Mouse (Mus musculus): Measurements from ENCODE around the gene Wrap53. TPM values are rescaled to one million over a fixed set of nuclear protein-coding genes. Genes with fewer than 3 reads are reported as not detected.
"Not testable (repeated sequence)": the region's sequence is repeated elsewhere in the genome, so short reads cannot be mapped to it uniquely, and the experiment has no call there.

The Wrap53 gene
- polyA plus RNA-seq (2015; fragmentation: Nextera tagmentation; extraction: Ambion mirVana), result 19.6 and 20.6 TPM in 2 replicates

DNA sequence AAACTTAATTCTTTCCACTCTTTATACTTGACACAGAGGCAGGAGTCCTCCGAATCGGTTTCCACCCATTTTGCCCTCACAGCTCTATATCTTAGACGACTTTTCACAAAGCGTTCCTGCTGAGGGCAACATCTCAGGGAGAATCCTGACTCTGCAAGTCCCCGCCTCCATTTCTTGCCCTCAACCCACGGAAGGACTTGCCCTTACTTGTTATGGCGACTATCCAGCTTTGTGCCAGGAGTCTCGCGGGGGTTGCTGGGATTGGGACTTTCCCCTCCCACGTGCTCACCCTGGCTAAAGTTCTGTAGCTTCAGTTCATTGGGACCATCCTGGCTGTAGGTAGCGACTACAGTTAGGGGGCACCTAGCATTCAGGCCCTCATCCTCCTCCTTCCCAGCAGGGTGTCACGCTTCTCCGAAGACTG lies at the start of gene Wrap53, which contains the start of gene Trp53:
Wrap53 (minus strand) TSS at position 165 of the 424 bp plus-strand sequence.
Trp53 (plus strand) TSS at position 269 of the 424 bp plus-strand sequence.
- Histone ChIP-seq H3K36me3 (0 out of 2 replicates have a peak, but pooled peaks cover 2% of the 10 kb centered on the region), H3K27me3 (no peaks in the 10 kb centered on the region), H3K9me3 (no peaks in the 10 kb centered on the region), H3K4me2 (peak within 1 kb of the TSS; percentile 85), H3K4me1 (replicated peaks) (peaks cover 44% of the 10 kb centered on the region), H3K4me3 (peak within 1 kb of the TSS; percentile 63), H3K9ac (peak within 1 kb of the TSS; percentile 75), H3K27ac (replicated peaks) (peak within 1 kb of the TSS; percentile 94)
- ATAC-seq (ENCODE audit: low FRiP score, low read depth), result peak; percentile 73
- WGBS, result 0% methylated on average over 13 of the region's 13 CpGs

DNA sequence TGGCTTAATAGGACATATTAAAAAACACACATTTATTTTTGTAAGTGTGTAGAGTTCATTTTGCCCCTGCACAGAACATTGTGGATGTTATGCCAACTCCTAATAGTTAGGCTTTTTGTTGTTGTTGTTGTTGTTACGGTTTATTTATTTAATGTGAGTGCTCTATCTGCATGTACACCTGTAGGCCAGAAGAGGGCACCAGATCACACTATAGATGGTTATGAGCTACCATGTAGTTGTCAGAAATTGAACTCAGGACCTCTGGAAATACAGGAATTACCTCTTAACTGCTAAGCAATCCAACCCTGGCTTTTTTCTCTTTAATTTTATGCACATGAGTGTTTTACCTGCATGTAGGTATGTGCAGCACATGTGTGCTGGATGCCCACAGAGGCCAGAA lies 49.7 kb upstream of the Wrap53 start:
- WGBS, result 66% methylated on average over 1 of the region's 1 CpGs
- no peaks in the 10 kb centered on the region for H3K9me3 ChIP-seq
- no peaks in the 10 kb centered on the region for H3K27me3 ChIP-seq
- no peak for ATAC-seq (ENCODE audit: low FRiP score, low read depth)
- H3K4me2 ChIP-seq, result no peak overlapping the region
- H3K27ac ChIP-seq (replicated peaks), result no peak overlapping the region
- no peak overlapping the region for H3K9ac ChIP-seq
- peaks cover 13% of the 10 kb centered on the region for H3K4me1 ChIP-seq (replicated peaks)
- no peak overlapping the region for H3K4me3 ChIP-seq
- no peaks in the 10 kb centered on the region for H3K36me3 ChIP-seq

- H3K4me1 ChIP-seq (replicated peaks), result peaks cover under 1% of the 10 kb centered on the region
- H3K27me3 ChIP-seq, result no peaks in the 10 kb centered on the region
- 36% methylated on average over 6 of the region's 6 CpGs for WGBS
- no peak overlapping the region for H3K4me3 ChIP-seq
- no peak overlapping the region for H3K27ac ChIP-seq (replicated peaks)
- no peaks in the 10 kb centered on the region for H3K9me3 ChIP-seq
- no peaks in the 10 kb centered on the region for H3K36me3 ChIP-seq
- no peak for ATAC-seq (ENCODE audit: low FRiP score, low read depth)
- no peak overlapping the region for H3K4me2 ChIP-seq
- no peak overlapping the region for H3K9ac ChIP-seq
Observed at GRCm38 (mm10) chr11:69628286-69628685, 48.2 kb upstream of the Wrap53 start.

GRCm38 (mm10) chr11:69624339-69624738 lies 44.3 kb upstream of the Wrap53 start:
- H3K4me1 ChIP-seq (replicated peaks), result peaks cover 16% of the 10 kb centered on the region
- H3K9ac ChIP-seq; H3K27me3 ChIP-seq; H3K4me2 ChIP-seq; H3K27ac ChIP-seq (replicated peaks); H3K36me3 ChIP-seq; H3K9me3 ChIP-seq; ATAC-seq (ENCODE audit: low FRiP score, low read depth); H3K4me3 ChIP-seq: not testable (repeated sequence)
- WGBS, result 90% methylated on average over 2 of the region's 2 CpGs

DNA sequence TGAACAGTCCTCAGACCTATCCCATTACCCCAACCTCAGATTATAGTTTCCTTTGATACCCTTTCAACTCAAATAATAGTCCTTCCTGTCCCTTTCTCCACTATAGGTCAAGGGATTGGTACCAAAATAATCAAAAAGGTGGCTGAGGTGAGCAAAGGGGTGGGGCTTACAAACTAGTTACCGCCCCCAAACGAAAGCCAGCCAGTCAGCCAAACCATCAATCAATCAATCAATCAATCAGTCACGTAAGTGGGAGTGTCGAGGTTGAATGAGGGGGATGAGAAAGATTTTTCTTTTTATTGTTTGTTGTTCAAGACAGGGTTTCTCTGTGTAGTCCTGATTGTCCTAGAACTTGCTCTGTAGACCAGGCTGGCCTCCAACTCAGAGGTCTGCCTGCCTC lies 43.0 kb upstream of the Wrap53 start:
- H3K4me2 ChIP-seq, result peak overlapping the region; percentile 68
- no peaks in the 10 kb centered on the region for H3K36me3 ChIP-seq
- peak overlapping the region; percentile 52; the same call in 1 of the 2 replicates for H3K9ac ChIP-seq
- no peaks in the 10 kb centered on the region for H3K9me3 ChIP-seq
- WGBS, result 62% methylated on average over 4 of the region's 4 CpGs
- H3K27ac ChIP-seq (replicated peaks), result no peak overlapping the region
- H3K4me3 ChIP-seq, result peak overlapping the region; percentile 47
- no peaks in the 10 kb centered on the region for H3K27me3 ChIP-seq
- peaks cover 16% of the 10 kb centered on the region for H3K4me1 ChIP-seq (replicated peaks)
- ATAC-seq (ENCODE audit: low FRiP score, low read depth), result no peak

DNA sequence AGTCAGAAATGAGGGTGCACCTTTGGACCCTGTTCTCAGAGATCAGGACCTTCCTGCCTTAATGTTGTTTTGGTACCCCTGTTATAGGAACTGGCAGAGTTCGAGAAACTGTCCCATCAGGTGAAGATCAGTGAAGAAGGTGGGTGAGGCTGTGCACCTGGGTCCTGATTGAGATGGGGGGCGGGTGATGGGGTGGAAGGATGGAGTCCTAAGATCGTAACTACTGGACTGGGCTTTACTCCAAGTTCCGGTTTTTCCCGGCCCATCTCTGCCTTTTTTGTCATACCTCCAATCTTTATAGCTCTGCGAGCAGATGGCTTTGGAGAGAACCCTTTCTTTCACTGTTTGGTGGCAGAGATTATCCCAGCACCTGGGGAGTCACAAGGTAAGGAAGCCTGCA lies 42.4 kb upstream of the Wrap53 start:
- WGBS, result 39% methylated on average over 6 of the region's 6 CpGs

GRCm38 (mm10) chr11:69621571-69622268 lies 41.7 kb upstream of the Wrap53 start, which contains the start of gene Sat2:
Gene Sat2, plus strand, starts transcription at chr11:69622024.
- peak; percentile 85 for ATAC-seq (ENCODE audit: low FRiP score, low read depth)
- H3K27ac ChIP-seq (replicated peaks), result peak within 1 kb of the TSS; percentile 78
- peak within 1 kb of the TSS; percentile 68 for H3K4me2 ChIP-seq
- H3K9me3 ChIP-seq, result no peaks in the 10 kb centered on the region
- H3K4me1 ChIP-seq (replicated peaks), result peaks cover 16% of the 10 kb centered on the region
- no peaks in the 10 kb centered on the region for H3K36me3 ChIP-seq
- no peaks in the 10 kb centered on the region for H3K27me3 ChIP-seq
- WGBS, result 1% methylated on average over 20 of the region's 20 CpGs
- peak within 1 kb of the TSS; percentile 47 for H3K4me3 ChIP-seq
- H3K9ac ChIP-seq, result peak within 1 kb of the TSS; percentile 52

More for the DNA sequence above, 42.4 kb upstream of the Wrap53 start:
- H3K4me3 ChIP-seq, result peak overlapping the region; percentile 47
- H3K9me3 ChIP-seq, result no peaks in the 10 kb centered on the region
- H3K4me1 ChIP-seq (replicated peaks), result peaks cover 16% of the 10 kb centered on the region
- ATAC-seq (ENCODE audit: low FRiP score, low read depth), result peak; percentile 43; the same call in 1 of the 2 replicates
- H3K9ac ChIP-seq, result peak overlapping the region; percentile 52
- no peaks in the 10 kb centered on the region for H3K27me3 ChIP-seq
- H3K27ac ChIP-seq (replicated peaks), result peak overlapping the region; percentile 78
- H3K4me2 ChIP-seq, result peak overlapping the region; percentile 68
- no peaks in the 10 kb centered on the region for H3K36me3 ChIP-seq

DNA sequence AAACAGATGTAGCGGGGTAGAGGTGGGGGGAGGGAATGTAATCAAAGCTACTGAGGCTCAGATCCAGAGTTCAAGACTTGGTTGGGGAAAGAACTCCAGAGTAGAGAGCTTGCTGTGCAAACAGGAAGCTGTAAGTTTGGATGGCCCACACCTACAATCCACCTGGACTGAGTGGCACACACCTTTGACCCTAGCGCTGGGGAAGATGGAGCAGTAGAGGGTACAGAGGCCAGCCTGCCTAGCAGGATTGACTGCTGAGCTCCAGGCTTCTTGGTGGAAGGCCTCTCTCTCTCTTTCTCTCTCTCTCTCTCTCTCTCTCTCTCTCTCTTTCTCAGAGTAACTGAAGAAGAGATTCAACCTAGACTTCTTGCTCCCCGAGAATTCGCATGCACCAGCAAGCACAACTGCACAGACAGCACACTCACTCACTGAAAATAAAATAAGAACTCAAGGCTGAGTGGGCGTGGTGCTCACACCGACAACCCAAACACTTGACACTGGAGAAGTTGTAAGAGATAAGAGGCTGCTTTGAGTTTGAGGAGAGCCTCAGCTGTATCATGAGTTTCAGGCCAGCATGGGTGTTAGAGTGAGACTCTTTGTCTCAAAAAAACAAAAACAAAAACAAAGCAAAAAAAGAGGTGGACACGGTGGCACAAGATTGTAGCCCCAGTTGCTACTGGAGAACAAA lies 40.5 kb upstream of the Wrap53 start:
- H3K4me3 ChIP-seq, result no peak overlapping the region
- no peak overlapping the region for H3K9ac ChIP-seq
- H3K4me1 ChIP-seq (replicated peaks), result peaks cover 16% of the 10 kb centered on the region
- WGBS, result 87% methylated on average over 7 of the region's 7 CpGs
- no peak overlapping the region for H3K27ac ChIP-seq (replicated peaks)
- H3K4me2 ChIP-seq, result no peak overlapping the region
- ATAC-seq (ENCODE audit: low FRiP score, low read depth), result no peak
- H3K9me3 ChIP-seq, result no peaks in the 10 kb centered on the region
- H3K36me3 ChIP-seq, result no peaks in the 10 kb centered on the region
- H3K27me3 ChIP-seq, result no peaks in the 10 kb centered on the region

DNA sequence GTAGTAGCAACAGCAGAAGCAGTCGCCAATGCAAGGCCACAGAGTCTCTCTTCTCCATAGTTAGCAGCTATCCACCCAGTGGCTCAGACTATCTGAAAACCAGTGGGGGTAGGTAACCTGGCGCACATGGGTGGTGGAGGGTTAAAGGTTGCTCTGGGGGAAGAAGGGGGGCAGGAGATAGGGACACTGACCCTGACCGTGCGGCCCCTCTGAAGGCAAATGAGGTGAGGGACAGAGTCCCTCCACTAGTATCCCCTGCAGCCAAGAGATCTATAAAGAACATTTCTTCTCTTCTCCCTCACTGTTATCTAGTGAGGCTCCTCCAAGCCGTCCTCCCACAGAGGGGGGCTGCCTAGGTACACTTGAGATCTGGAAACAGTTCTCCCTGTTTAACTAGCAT lies 37.8 kb upstream of the Wrap53 start, which contains the start of gene Shbg:
Shbg (minus strand) TSS at position 101 of the 400 bp plus-strand sequence.
- 77% methylated on average over 5 of the region's 5 CpGs for WGBS
- Histone ChIP-seq H3K4me1 (replicated peaks) (peaks cover 16% of the 10 kb centered on the region), H3K4me3 (no peak within 1 kb of the TSS), H3K27me3 (no peaks in the 10 kb centered on the region), H3K36me3 (no peaks in the 10 kb centered on the region), H3K4me2 (no peak within 1 kb of the TSS), H3K9ac (no peak within 1 kb of the TSS), H3K9me3 (no peaks in the 10 kb centered on the region), H3K27ac (replicated peaks) (no peak within 1 kb of the TSS)
- ATAC-seq (ENCODE audit: low FRiP score, low read depth), result no peak

- no peaks in the 10 kb centered on the region for H3K9me3 ChIP-seq
- H3K4me3 ChIP-seq, result no peak overlapping the region
- peaks cover 10% of the 10 kb centered on the region for H3K4me1 ChIP-seq (replicated peaks)
- WGBS, result 48% methylated on average over 10 of the region's 10 CpGs
- no peak overlapping the region for H3K9ac ChIP-seq
- H3K27me3 ChIP-seq, result no peaks in the 10 kb centered on the region
- H3K36me3 ChIP-seq, result no peaks in the 10 kb centered on the region
- no peak overlapping the region for H3K27ac ChIP-seq (replicated peaks)
- no peak for ATAC-seq (ENCODE audit: low FRiP score, low read depth)
- no peak overlapping the region for H3K4me2 ChIP-seq
Observed at GRCm38 (mm10) chr11:69616781-69617180, 36.7 kb upstream of the Wrap53 start.

GRCm38 (mm10) chr11:69614257-69614588 lies 34.2 kb upstream of the Wrap53 start:
- not testable (repeated sequence) for H3K9ac ChIP-seq; H3K4me2 ChIP-seq; H3K27ac ChIP-seq (replicated peaks); ATAC-seq (ENCODE audit: low FRiP score, low read depth); H3K9me3 ChIP-seq; H3K36me3 ChIP-seq; H3K4me3 ChIP-seq; H3K27me3 ChIP-seq; H3K4me1 ChIP-seq (replicated peaks)
- WGBS, result 47% methylated on average over 11 of the region's 11 CpGs
